Mouse (Mus musculus) kidney, adult 2 months (tissue): ENCODE results near the gene Rnf169. TPM values are rescaled to one million over a fixed set of nuclear protein-coding genes. Genes with fewer than 3 reads are reported as not detected.
A peak's percentile ranks its signal among the peaks of the same experiment; 100 is the strongest.

Experiments
- DNase-seq: peaks from one replicate; pipeline ENCODE4 v3.0.0; 2021
- H3K27ac ChIP-seq: fragments of 200-500 bp; 2 replicates; pipeline ENCODE4 v1.5.1; 2012; ENCODE audit warnings: low read depth, low read length, control low read depth, inconsistent platforms; ENCODE audit not compliant: insufficient read depth
- H3K27me3 ChIP-seq: fragments of 200-500 bp; replicated peaks from 2 replicates; pipeline ENCODE4 v1.6.1; 2012; ENCODE audit warnings: mild to moderate bottlenecking, moderate library complexity, low read length, inconsistent platforms; ENCODE audit not compliant: control insufficient read depth, insufficient read depth
- H3K36me3 ChIP-seq: fragments of 200-500 bp; 2 replicates; pipeline ENCODE4 v1.6.1; 2012; ENCODE audit warnings: mild to moderate bottlenecking, moderate library complexity, low read length, inconsistent platforms; ENCODE audit not compliant: control insufficient read depth, insufficient read depth
- H3K4me1 ChIP-seq: fragments of 200-500 bp; 2 replicates; pipeline ENCODE4 v1.6.1; 2011; ENCODE audit warnings: low read length; ENCODE audit not compliant: control insufficient read depth, insufficient read depth
- H3K4me3 ChIP-seq: fragments of 200-500 bp; 2 replicates; pipeline ENCODE4 v1.5.1; 2011; ENCODE audit warnings: mild to moderate bottlenecking, low read depth, low read length, control low read depth; ENCODE audit not compliant: insufficient read depth
- CTCF ChIP-seq: fragments of 200-500 bp; conservative IDR thresholded peaks from 2 replicates; pipeline ENCODE4 v1.5.1; 2011; ENCODE audit warnings: low read depth, mild to moderate bottlenecking, control low read depth, low read length, moderate library complexity, mixed read lengths; ENCODE audit not compliant: insufficient read depth, insufficient read length
- POLR2A ChIP-seq: fragments of 200-500 bp; IDR thresholded peaks from one replicate; pipeline ENCODE4 v1.6.1; 2011; ENCODE audit warnings: low read depth, low read length, control low read depth
- WGBS: fragments of 180-500 bp; shearing (Covaris S2); methylation state at CpG from one replicate; pipeline ENCODE4 v1.1.7; 2018; 5-methylcytosine and 5-hydroxymethylcytosine counted together
- polyA plus RNA-seq: library from polyadenylated mRNA; depleted of rRNA; stranded (reverse); fragments of >200 nt; gene quantifications from 2 replicates; pipeline ENCODE4 v1.2.3, GENCODE M21; 2012; rRNA removed

The Rnf169 gene
- polyA plus RNA-seq = 5.6 and 5.7 TPM in 2 replicates

GRCm38 (mm10) chr7:99980132-99980591 is at the start of gene Rnf169:
TSS of gene Rnf169 (minus strand) at chr7:99980448.
- TF ChIP-seq POLR2A = peak; percentile 67
- TF ChIP-seq CTCF = no peak
- WGBS = under 1% methylated on average over 55 of the region's 55 CpGs
- DNase-seq = peak; percentile 97
- Histone ChIP-seq H3K27ac (peak within 1 kb of the TSS; percentile 85), H3K4me1 (peaks cover 28% of the 10 kb centered on the region), H3K4me3 (peak within 1 kb of the TSS; percentile 81), H3K27me3 (no peaks in the 10 kb centered on the region), H3K36me3 (no peaks in the 10 kb centered on the region)

GRCm38 (mm10) chr7:100029307-100029706 is 49.1 kb upstream of the Rnf169 start:
- WGBS = 57% methylated on average over 3 of the region's 3 CpGs
- no peak for DNase-seq
- TF ChIP-seq POLR2A (no peak), CTCF (peak; percentile 65)
- H3K36me3 ChIP-seq = no peaks in the 10 kb centered on the region
- no peak overlapping the region for H3K4me3 ChIP-seq
- no peaks in the 10 kb centered on the region for H3K27me3 ChIP-seq
- H3K27ac ChIP-seq = no peak overlapping the region
- H3K4me1 ChIP-seq = no peaks in the 10 kb centered on the region

DNA sequence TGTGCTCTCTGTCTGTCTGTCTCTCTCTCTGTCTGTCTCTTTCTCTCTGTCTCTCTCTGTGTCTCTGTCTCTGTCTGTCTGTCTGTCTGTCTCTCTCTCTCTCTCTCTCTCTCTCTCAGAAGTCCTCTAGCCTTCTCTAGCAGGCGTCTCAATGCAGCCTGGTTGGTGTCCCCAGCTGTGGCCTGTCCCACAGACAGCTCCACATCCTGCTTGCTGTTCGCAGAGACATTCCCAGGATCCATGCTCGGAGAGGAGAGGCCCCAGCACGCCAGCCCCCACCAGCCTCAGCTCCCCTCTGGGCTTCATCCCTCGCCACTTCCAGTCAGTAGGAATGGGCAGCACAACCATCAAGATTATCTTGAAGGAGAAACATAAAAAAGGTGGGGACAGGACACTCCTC is 47.1 kb upstream of the Rnf169 start:
- WGBS = 74% methylated on average over 5 of the region's 5 CpGs
- Histone ChIP-seq H3K4me3 (no peak overlapping the region), H3K4me1 (no peaks in the 10 kb centered on the region), H3K36me3 (no peaks in the 10 kb centered on the region), H3K27ac (no peak overlapping the region), H3K27me3 (no peaks in the 10 kb centered on the region)
- DNase-seq = no peak
- TF ChIP-seq CTCF (no peak), POLR2A (no peak)

DNA sequence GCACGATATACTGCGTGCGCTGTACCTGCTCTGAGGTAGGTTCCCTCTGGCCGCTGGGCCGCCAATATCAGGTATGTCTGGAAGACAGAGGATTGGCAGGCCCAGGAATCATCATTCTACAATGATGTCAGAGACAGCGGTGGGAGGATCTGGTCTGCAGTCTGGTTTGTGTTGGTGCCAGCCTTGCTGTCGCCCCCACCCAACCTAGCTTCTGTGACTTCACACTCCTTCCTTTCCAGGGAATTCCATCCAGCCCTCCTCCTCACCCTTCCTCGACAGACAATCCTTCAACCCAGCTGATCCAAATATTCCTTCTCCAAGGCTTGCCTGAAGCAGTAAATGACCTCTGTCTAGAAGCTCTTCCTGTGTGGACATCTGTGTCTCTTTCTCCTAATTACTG is 36.8 kb upstream of the Rnf169 start:
- Histone ChIP-seq H3K27me3 (no peaks in the 10 kb centered on the region), H3K27ac (no peak overlapping the region), H3K4me1 (peaks cover 8% of the 10 kb centered on the region), H3K4me3 (no peak overlapping the region), H3K36me3 (no peaks in the 10 kb centered on the region)
- WGBS = 86% methylated on average over 8 of the region's 8 CpGs
- no peak for DNase-seq
- TF ChIP-seq CTCF = no peak
- TF ChIP-seq POLR2A = no peak

- peak; percentile 79 for DNase-seq
- Histone ChIP-seq H3K4me1 (peaks cover 15% of the 10 kb centered on the region), H3K27me3 (no peaks in the 10 kb centered on the region), H3K36me3 (no peaks in the 10 kb centered on the region), H3K27ac (no peak overlapping the region), H3K4me3 (no peak overlapping the region)
- TF ChIP-seq POLR2A (no peak), CTCF (no peak)
- 35% methylated on average over 8 of the region's 8 CpGs for WGBS
Observed at GRCm38 (mm10) chr7:100014123-100014600, 33.9 kb upstream of the Rnf169 start.

GRCm38 (mm10) chr7:100012515-100012914 is 32.3 kb upstream of the Rnf169 start:
- H3K4me3 ChIP-seq = no peak overlapping the region
- no peak overlapping the region for H3K27ac ChIP-seq
- WGBS = 34% methylated on average over 6 of the region's 6 CpGs
- no peaks in the 10 kb centered on the region for H3K36me3 ChIP-seq
- DNase-seq = peak; percentile 31
- TF ChIP-seq CTCF (no peak), POLR2A (no peak)
- peaks cover 15% of the 10 kb centered on the region for H3K4me1 ChIP-seq
- H3K27me3 ChIP-seq = no peaks in the 10 kb centered on the region

DNA sequence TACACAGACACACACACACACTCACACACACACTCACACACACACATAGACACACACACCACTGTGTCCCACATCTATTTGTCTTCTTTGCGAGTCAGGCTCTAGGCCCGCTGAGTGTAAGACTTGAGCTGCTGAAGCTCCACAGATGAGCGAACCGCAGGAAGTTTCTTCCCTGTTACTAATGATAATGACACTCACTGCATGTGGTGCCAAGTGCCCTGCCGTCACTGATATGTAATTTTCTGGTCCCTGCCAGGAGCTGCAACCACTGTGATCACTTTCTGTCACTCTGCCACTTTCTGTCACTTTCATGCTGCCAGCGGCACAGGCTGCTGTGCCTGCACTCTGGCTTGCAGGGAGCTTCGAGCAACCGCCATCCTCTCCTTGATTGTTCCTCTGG is 31.8 kb upstream of the Rnf169 start:
- no peaks in the 10 kb centered on the region for H3K36me3 ChIP-seq
- H3K4me1 ChIP-seq = peaks cover 15% of the 10 kb centered on the region
- WGBS = 58% methylated on average over 8 of the region's 8 CpGs
- H3K27me3 ChIP-seq = no peaks in the 10 kb centered on the region
- DNase-seq = peak; percentile 11
- TF ChIP-seq CTCF (no peak), POLR2A (no peak)
- H3K4me3 ChIP-seq = no peak overlapping the region
- H3K27ac ChIP-seq = no peak overlapping the region

GRCm38 (mm10) chr7:100010711-100011110 is 30.5 kb upstream of the Rnf169 start:
- 42% methylated on average over 5 of the region's 5 CpGs for WGBS
- H3K4me3 ChIP-seq = no peak overlapping the region
- TF ChIP-seq POLR2A (no peak), CTCF (no peak)
- peaks cover 15% of the 10 kb centered on the region for H3K4me1 ChIP-seq
- H3K27ac ChIP-seq = peak overlapping the region; percentile 77
- DNase-seq = peak; percentile 91
- peaks cover 3% of the 10 kb centered on the region; the same call in 1 of the 2 replicates for H3K27me3 ChIP-seq
- H3K36me3 ChIP-seq = no peaks in the 10 kb centered on the region
